Mouse (Mus musculus) CH12.LX (cell line): ENCODE data around the gene Tcam1. TPM values are rescaled to one million over a fixed set of nuclear protein-coding genes. Genes with fewer than 3 reads are reported as not detected.

ENCODE experiments used
- DNase-seq: peaks from one replicate; pipeline ENCODE4 v3.0.0-alpha.2; 2013; ENCODE audit errors: extremely low read depth
- H3K27ac ChIP-seq: 2 replicates; pipeline ENCODE4 v1.5.1; 2012; ENCODE audit warnings: low read depth, mild to moderate bottlenecking, control low read depth, moderate library complexity; ENCODE audit not compliant: insufficient read depth
- H3K27me3 ChIP-seq: replicated peaks from 2 replicates; pipeline ENCODE3; 2012; ENCODE audit warnings: inconsistent platforms
- H3K36me3 ChIP-seq, 2 experiments: replicated peaks in 1 of 2; 2 replicates each; pipeline versions ENCODE3 to v1.6.1; 2012; ENCODE audit warnings: inconsistent platforms in 1 of 2, low read length in 1 of 2, mild to moderate bottlenecking in 1 of 2, mixed read lengths in 1 of 2, moderate library complexity in 1 of 2; ENCODE audit not compliant: control insufficient read depth in 1 of 2, insufficient read depth in 1 of 2
- H3K4me1 ChIP-seq, 2 experiments: 2 replicates each; pipeline ENCODE4 v1.6.1; 2012; ENCODE audit warnings: inconsistent platforms in 1 of 2, moderate library complexity in 1 of 2; ENCODE audit not compliant: insufficient read depth in 2 of 2, control insufficient read depth in 1 of 2
- H3K4me2 ChIP-seq: 2 replicates; pipeline ENCODE4 v1.6.1; 2012; ENCODE audit warnings: low read depth, mild to moderate bottlenecking, control low read depth; ENCODE audit not compliant: poor library complexity, insufficient read depth, severe bottlenecking
- H3K4me3 ChIP-seq, 3 experiments: fragments of 150-350 bp in 1 of 3; sonication (generic) in 1 of 3; replicated peaks in 1 of 3; 2 replicates each; pipeline versions ENCODE3 to v1.5.1; 2011 to 2012; ENCODE audit warnings: low read depth in 2 of 3, low read length in 2 of 3, mild to moderate bottlenecking in 2 of 3, moderate library complexity in 2 of 3, control low read depth in 1 of 3, improper control_type of control experiment in 1 of 3, inconsistent platforms in 1 of 3, mixed read lengths in 1 of 3; ENCODE audit not compliant: poor library complexity in 1 of 3
- H3K79me2 ChIP-seq: replicated peaks from 2 replicates; pipeline ENCODE4 v1.6.1; 2012; ENCODE audit warnings: mild to moderate bottlenecking, moderate library complexity; ENCODE audit not compliant: control insufficient read depth, poor library complexity, insufficient read depth, severe bottlenecking; ENCODE audit errors: extremely low read depth
- H3K9ac ChIP-seq: 2 replicates; pipeline ENCODE4 v1.6.1; 2012; ENCODE audit warnings: low read depth, mild to moderate bottlenecking, control low read depth, moderate library complexity; ENCODE audit not compliant: insufficient read depth
- H3K9me3 ChIP-seq: replicated peaks from 2 replicates; pipeline ENCODE3; 2012; ENCODE audit warnings: low read length, inconsistent platforms, mixed read lengths
- CHD2 ChIP-seq: IDR thresholded peaks from 2 replicates; pipeline ENCODE4 v1.6.1; 2011; ENCODE audit warnings: low read length, improper control_type of control experiment
- CTCF ChIP-seq, 2 experiments: IDR thresholded peaks in 1 of 2; conservative IDR thresholded peaks in 1 of 2; 2 replicates each; pipeline ENCODE4 v1.5.1; 2011 to 2012; ENCODE audit warnings: low read depth in 2 of 2, low read length in 2 of 2, improper control_type of control experiment in 1 of 2, inconsistent platforms in 1 of 2, mild to moderate bottlenecking in 1 of 2, moderate library complexity in 1 of 2
- IRF4 ChIP-seq: IDR thresholded peaks from 2 replicates; pipeline ENCODE4 v1.6.1; 2014; ENCODE audit warnings: low read depth, mild to moderate bottlenecking, inconsistent platforms, low read length, improper control_type of control experiment
- MEF2A ChIP-seq: IDR thresholded peaks from 2 replicates; pipeline ENCODE4 v1.6.1; 2014; ENCODE audit warnings: low read depth, mild to moderate bottlenecking, inconsistent platforms, low read length, improper control_type of control experiment, borderline replicate concordance
- MXI1 ChIP-seq: IDR thresholded peaks from 2 replicates; pipeline ENCODE4 v1.6.1; 2011; ENCODE audit warnings: mild to moderate bottlenecking, low read depth, low read length, improper control_type of control experiment
- POLR2A ChIP-seq: IDR thresholded peaks from 2 replicates; pipeline ENCODE4 v1.6.1; 2011; ENCODE audit warnings: low read depth, mild to moderate bottlenecking, improper control_type of control experiment, low read length
- RAD21 ChIP-seq: IDR thresholded peaks from 2 replicates; pipeline ENCODE4 v1.6.1; 2011; ENCODE audit warnings: low read depth, mild to moderate bottlenecking, low read length, improper control_type of control experiment, moderate library complexity
- SIN3A ChIP-seq: IDR thresholded peaks from 2 replicates; pipeline ENCODE4 v1.6.1; 2012; ENCODE audit warnings: low read length, improper control_type of control experiment, inconsistent platforms
- SMC3 ChIP-seq: IDR thresholded peaks from 2 replicates; pipeline ENCODE4 v1.6.1; 2011; ENCODE audit warnings: low read depth, low read length, improper control_type of control experiment
- TCF12 ChIP-seq: IDR thresholded peaks from 2 replicates; pipeline ENCODE4 v1.6.1; 2014; ENCODE audit warnings: low read depth, mild to moderate bottlenecking, inconsistent platforms, low read length, improper control_type of control experiment
- ZKSCAN1 ChIP-seq: IDR thresholded peaks from 2 replicates; pipeline ENCODE4 v1.6.1; 2012; ENCODE audit warnings: low read depth, inconsistent platforms, low read length, improper control_type of control experiment, borderline replicate concordance
- ZMIZ1 ChIP-seq: IDR thresholded peaks from 2 replicates; pipeline ENCODE4 v1.6.1; 2012; ENCODE audit warnings: low read depth, mild to moderate bottlenecking, inconsistent platforms, low read length, improper control_type of control experiment
- dilution Hi-C: fragments of 300-500 bp; cut with MboI; formaldehyde crosslinking; loops from 2 replicates; pipeline ENCODE4 v1.14.3; 2020; ENCODE audit warnings: low sequenced_read_pairs; ENCODE audit not compliant: extremely low pct_unique_long_range_greater_than_20kb, extremely low pct_ligation_motif_present
- in situ Hi-C: fragments of 300-500 bp; cut with MboI; formaldehyde crosslinking; loops from 3 replicates; pipeline ENCODE4 v1.14.3; 2019; ENCODE audit warnings: low sequenced_read_pairs, low pct_ligation_motif_present, low pct_unique_long_range_greater_than_20kb, mixed read lengths
- polyA plus RNA-seq: library from polyadenylated mRNA; unstranded; fragments of >175 nt; gene quantifications from 2 replicates; pipeline ENCODE4 v1.2.1, GENCODE M21; 2012; ENCODE audit warnings: low read depth; ENCODE audit not compliant: insufficient read length
- total RNA-seq, 2 experiments: library from RNA; depleted of rRNA; stranded (reverse); fragments of 300-350 nt in 1 of 2; fragments of >200 nt in 1 of 2; gene quantifications; 2 replicates each; pipeline ENCODE4 v1.2.3; 2012 to 2014

The Tcam1 gene
- total and polyA plus RNA-seq, 3 experiments = 0.82 to 5.9 (median 0.99) TPM

DNA sequence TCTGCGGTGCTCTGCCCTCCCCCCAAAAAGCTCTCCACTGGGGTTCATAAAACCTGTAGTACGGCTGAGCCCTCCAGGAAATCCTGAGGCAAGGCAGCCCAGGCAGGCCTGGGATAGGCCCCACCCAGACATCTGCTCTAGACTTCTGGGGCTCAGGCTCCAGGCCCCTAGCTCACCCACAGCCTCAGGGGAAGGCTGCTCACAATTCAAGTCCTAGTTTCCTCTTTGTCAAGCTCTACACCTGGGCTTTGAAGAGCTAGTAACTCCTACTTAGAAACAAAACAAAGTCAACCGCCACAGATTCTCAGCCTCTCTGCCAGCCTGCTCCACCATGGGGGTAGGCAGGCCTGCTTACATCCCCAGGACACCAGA, 7.4 kb upstream of the Tcam1 start:
- dilution Hi-C loops = no loop called here
- H3K27me3 ChIP-seq = no peaks in the 10 kb centered on the region
- DNase-seq = peak; percentile 71
- peaks cover 40% of the 10 kb centered on the region for H3K79me2 ChIP-seq
- TF ChIP-seq SMC3 = no peak
- no peak for TF ChIP-seq MEF2A
- peak; percentile 15; the same call in 1 of the 2 replicates for TF ChIP-seq TCF12
- 0 out of 2 replicates have a peak, but pooled peaks have one; percentile 35 for TF ChIP-seq SIN3A
- TF ChIP-seq ZKSCAN1 = no peak
- TF ChIP-seq IRF4 = no peak
- no peak for TF ChIP-seq ZMIZ1
- TF ChIP-seq, all 38 proteins: peak for 2
- peak overlapping the region; percentile 54; the same call in 1 of the 2 replicates for H3K27ac ChIP-seq
- no peak overlapping the region for H3K4me3 ChIP-seq
- H3K9ac ChIP-seq = no peak overlapping the region
- peaks cover 15 to 61% of the 10 kb centered on the region in 2 experiments for H3K4me1 ChIP-seq
- no peaks in the 10 kb centered on the region for H3K9me3 ChIP-seq
- in situ Hi-C loops = no loop called here
- 0 out of 2 replicates have a peak overlapping the region, but pooled peaks have one; percentile 2 for H3K4me2 ChIP-seq
- peaks cover 38 to 52% of the 10 kb centered on the region in 2 experiments for H3K36me3 ChIP-seq

DNA sequence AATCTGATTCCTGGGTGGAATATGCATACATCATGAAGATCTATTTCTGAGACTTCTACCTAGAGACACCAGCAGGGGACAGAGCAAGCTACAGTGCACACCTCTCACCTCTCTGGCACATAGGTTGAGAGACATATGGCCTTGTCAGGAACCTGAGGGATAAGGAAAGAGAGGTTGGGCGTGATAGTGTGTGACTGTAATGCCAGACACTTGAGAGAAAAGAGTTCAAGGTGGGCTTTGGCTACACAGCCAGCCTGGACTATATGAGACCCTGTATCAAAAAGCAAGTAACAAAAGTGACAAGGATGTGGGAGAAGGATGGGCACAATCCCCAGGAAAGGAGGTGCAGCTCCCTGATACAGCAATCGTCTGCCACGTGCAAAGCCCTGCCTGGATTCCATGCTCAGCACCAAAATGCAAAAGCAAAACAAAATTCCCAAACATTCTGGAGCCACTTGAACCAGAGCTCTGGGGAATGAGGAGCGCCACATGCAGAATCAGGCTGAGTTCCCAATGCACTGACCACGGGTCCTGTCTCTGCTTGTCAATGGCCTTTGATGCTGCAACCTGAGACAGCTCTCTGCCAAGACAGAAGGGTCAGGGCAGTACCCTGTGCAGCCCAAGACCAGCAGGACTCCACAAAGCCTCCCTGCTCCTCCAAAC, 5.2 kb upstream of the Tcam1 start:
- Histone ChIP-seq H3K79me2 (peaks cover 40% of the 10 kb centered on the region), H3K4me2 (peak overlapping the region; percentile 95), H3K27me3 (no peaks in the 10 kb centered on the region), H3K9ac (peak overlapping the region; percentile 81), H3K27ac (no peak overlapping the region), H3K4me1 (peaks cover 19 to 62% of the 10 kb centered on the region in 2 experiments), H3K36me3 (peaks cover 16 to 30% of the 10 kb centered on the region in 2 experiments), H3K9me3 (no peaks in the 10 kb centered on the region), H3K4me3 (peak overlapping the region; percentile 73 to 95 (median 82))
- no peak for DNase-seq
- in situ Hi-C loops (no loop called here), dilution Hi-C loops (no loop called here)
- peak; percentile 13 to 35; a peak in 2 of 4 replicates for TF ChIP-seq CTCF (conservative IDR thresholded peaks at IDR 0.05 in 1 of 2, IDR thresholded peaks at IDR 0.05 in 1 of 2; ENCODE audit: low read depth in 2 of 2, low read length in 2 of 2)
- no peak for TF ChIP-seq TCF12
- TF ChIP-seq RAD21 = peak; percentile 5
- peak; percentile 23; the same call in 1 of the 2 replicates for TF ChIP-seq MXI1
- peak; percentile 28; the same call in 1 of the 2 replicates for TF ChIP-seq SMC3
- TF ChIP-seq CHD2 = no peak
- no peak for TF ChIP-seq POLR2A
